Mouse (Mus musculus) limb, embryonic 12.5 days (tissue): ENCODE results near the gene Dab2ip. TPM values are rescaled to one million over a fixed set of nuclear protein-coding genes. Genes with fewer than 3 reads are reported as not detected.

Source experiments
- ATAC-seq: fragments of 200-750 bp; cut with Nextera tagmentation; 2 replicates; pipeline ENCODE4 v1.8.0; 2017; ENCODE audit warnings: low read depth, moderate TSS enrichment; ENCODE audit not compliant: insufficient number of reproducible peaks, insufficient read depth, low FRiP score, low TSS enrichment
- H3K27ac ChIP-seq: fragments of 300-500 bp; sonication (generic); 2 replicates; pipeline ENCODE4 v1.5.1; 2016; ENCODE audit warnings: mild to moderate bottlenecking, moderate library complexity
- H3K27me3 ChIP-seq: fragments of 300-500 bp; sonication (generic); 2 replicates; pipeline ENCODE4 v1.6.1; 2016; ENCODE audit warnings: mild to moderate bottlenecking, moderate library complexity
- H3K36me3 ChIP-seq: fragments of 300-500 bp; sonication (generic); 2 replicates; pipeline ENCODE4 v1.6.1; 2016; ENCODE audit warnings: mild to moderate bottlenecking, moderate library complexity
- H3K4me1 ChIP-seq: fragments of 300-500 bp; sonication (generic); replicated peaks from 2 replicates; pipeline ENCODE4 v1.6.1; 2016
- H3K4me2 ChIP-seq: fragments of 300-500 bp; sonication (generic); 2 replicates; pipeline ENCODE4 v1.6.1; 2016; ENCODE audit warnings: mild to moderate bottlenecking, moderate library complexity
- H3K4me3 ChIP-seq: fragments of 300-500 bp; sonication (generic); replicated peaks from 2 replicates; pipeline ENCODE4 v1.5.1; 2016; ENCODE audit warnings: mild to moderate bottlenecking
- H3K9ac ChIP-seq: fragments of 300-500 bp; sonication (generic); replicated peaks from 2 replicates; pipeline ENCODE4 v1.6.1; 2016; ENCODE audit warnings: mild to moderate bottlenecking, moderate library complexity
- H3K9me3 ChIP-seq: fragments of 300-500 bp; sonication (generic); 2 replicates; pipeline ENCODE4 v1.6.1; 2016; ENCODE audit warnings: mild to moderate bottlenecking, moderate library complexity
- WGBS: fragments of 180-500 bp; shearing (Covaris S2); methylation state at CpG from one replicate; pipeline ENCODE4 v1.1.7; 2016; 5-methylcytosine and 5-hydroxymethylcytosine counted together
- polyA plus RNA-seq: library from polyadenylated mRNA; unstranded; fragments of >200 nt; fragmentation: Nextera tagmentation; extraction: Ambion mirVana; gene quantifications from 2 replicates; pipeline ENCODE4 v1.2.1, GENCODE M21; 2016

Dab2ip gene
- polyA plus RNA-seq, 1 experiment from 2014 or later: 72.3 TPM

DNA sequence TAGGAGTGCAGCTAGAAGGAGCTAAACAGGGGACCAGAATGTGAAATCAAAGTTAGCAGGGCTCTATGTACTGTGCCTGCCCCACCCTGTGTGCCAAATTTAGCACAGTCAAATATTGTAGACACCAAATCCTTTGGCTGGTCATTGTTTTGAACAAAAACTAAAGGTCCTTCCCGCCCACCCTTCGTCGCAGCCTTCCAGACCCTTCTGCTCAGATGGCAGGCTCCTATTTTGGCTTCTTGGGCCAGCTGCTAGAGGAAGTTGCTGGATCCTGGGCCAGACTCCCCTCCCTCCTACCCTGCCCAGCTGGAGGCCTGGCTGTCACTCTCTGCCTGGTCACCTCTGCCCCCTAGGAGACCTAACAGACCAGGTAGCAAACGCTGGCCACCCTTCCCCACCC lies 38.7 kb downstream of the Dab2ip start:
- 78% methylated on average over 4 of the region's 4 CpGs for WGBS
- no peak overlapping the region for H3K27ac ChIP-seq
- no peaks in the 10 kb centered on the region for H3K9me3 ChIP-seq

DNA sequence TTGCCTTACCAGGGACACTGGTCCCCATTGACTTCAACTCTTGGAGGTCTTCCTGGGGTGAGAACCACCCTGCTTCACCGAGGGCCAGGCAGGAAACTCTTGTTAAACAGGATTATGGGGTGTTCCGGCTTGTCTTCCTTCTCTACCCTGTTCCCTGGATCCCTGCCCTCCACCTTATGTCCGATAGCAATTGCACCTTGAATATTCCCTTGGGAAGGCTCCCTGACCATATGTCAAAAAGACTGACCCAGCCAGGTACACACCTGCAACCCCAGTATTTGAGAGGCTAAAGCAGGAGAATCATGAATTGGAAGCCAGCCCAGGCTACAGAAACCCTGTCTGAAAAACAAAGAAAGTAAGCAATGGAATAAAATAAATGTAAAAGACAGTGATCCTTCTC lies 40.8 kb downstream of the Dab2ip start:
- no peaks in the 10 kb centered on the region for H3K36me3 ChIP-seq
- no peak overlapping the region for H3K27ac ChIP-seq
- H3K9me3 ChIP-seq: no peaks in the 10 kb centered on the region
- no peaks in the 10 kb centered on the region for H3K27me3 ChIP-seq
- no peak overlapping the region for H3K4me2 ChIP-seq
- no peak overlapping the region for H3K4me3 ChIP-seq
- whole genome bisulfite sequencing: 52% methylated on average over 3 of the region's 3 CpGs
- no peak for ATAC-seq
- peaks cover 41% of the 10 kb centered on the region for H3K4me1 ChIP-seq
- H3K9ac ChIP-seq: no peak overlapping the region

More for the DNA sequence above, 38.7 kb downstream of the Dab2ip start:
- Histone ChIP-seq H3K27me3 (no peaks in the 10 kb centered on the region), H3K9ac (no peak overlapping the region), H3K36me3 (no peaks in the 10 kb centered on the region), H3K4me2 (no peak overlapping the region), H3K4me1 (peaks cover 35% of the 10 kb centered on the region), H3K4me3 (no peak overlapping the region)
- ATAC-seq: no peak

DNA sequence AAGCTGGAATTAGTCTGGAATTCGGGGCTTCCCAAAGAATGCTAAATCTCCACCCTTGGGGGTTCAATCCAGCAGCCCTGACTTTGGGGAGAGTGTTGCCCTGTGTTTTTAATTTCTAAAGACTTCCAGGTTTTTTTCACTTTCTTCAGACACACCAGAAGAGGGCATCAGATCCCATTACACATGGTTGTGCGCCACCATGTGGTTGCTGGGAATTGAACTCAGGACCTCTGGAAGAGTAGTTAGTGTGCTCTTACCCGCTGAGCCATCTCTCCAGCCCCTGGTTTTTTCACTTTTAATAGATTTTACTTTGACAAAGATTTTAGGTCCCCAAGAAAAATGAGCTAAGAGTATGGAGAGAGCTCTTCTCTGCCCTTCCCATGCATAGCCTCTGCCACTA lies 43.6 kb downstream of the Dab2ip start:
- H3K9ac ChIP-seq: no peak overlapping the region
- no peak overlapping the region for H3K27ac ChIP-seq
- H3K27me3 ChIP-seq: no peaks in the 10 kb centered on the region
- ATAC-seq: no peak
- no peak overlapping the region for H3K4me2 ChIP-seq
- 77% methylated on average over 3 of the region's 3 CpGs for WGBS
- H3K9me3 ChIP-seq: no peaks in the 10 kb centered on the region
- no peak overlapping the region for H3K4me3 ChIP-seq
- H3K36me3 ChIP-seq: no peaks in the 10 kb centered on the region
- peaks cover 45% of the 10 kb centered on the region for H3K4me1 ChIP-seq

DNA sequence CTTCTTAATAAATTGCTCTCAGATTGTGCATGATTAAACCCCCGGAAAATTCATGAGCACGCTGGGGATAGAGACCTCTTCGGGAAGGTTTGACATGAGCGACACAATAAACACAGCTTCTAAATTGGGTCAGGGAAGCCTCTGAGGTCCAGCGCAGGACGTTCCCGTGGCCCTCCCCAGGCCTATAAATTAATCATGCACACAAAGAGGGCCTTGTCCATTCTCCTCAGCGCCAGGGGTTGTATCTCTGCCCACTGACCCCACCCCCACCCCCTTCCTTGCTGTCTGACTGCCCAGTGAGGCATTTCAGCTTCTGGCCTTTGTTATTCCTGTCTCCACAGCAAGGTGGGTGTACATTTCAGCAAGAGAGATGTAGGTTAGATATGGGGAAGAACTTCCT lies 49.4 kb downstream of the Dab2ip start:
- H3K4me1 ChIP-seq: peaks cover 70% of the 10 kb centered on the region
- H3K9me3 ChIP-seq: no peaks in the 10 kb centered on the region
- ATAC-seq: no peak
- no peaks in the 10 kb centered on the region; the same call in 1 of the 2 replicates for H3K27me3 ChIP-seq
- WGBS: 44% methylated on average over 8 of the region's 8 CpGs
- H3K4me3 ChIP-seq: no peak overlapping the region
- H3K27ac ChIP-seq: no peak overlapping the region
- no peak overlapping the region for H3K9ac ChIP-seq
- no peaks in the 10 kb centered on the region for H3K36me3 ChIP-seq
- H3K4me2 ChIP-seq: no peak overlapping the region

DNA sequence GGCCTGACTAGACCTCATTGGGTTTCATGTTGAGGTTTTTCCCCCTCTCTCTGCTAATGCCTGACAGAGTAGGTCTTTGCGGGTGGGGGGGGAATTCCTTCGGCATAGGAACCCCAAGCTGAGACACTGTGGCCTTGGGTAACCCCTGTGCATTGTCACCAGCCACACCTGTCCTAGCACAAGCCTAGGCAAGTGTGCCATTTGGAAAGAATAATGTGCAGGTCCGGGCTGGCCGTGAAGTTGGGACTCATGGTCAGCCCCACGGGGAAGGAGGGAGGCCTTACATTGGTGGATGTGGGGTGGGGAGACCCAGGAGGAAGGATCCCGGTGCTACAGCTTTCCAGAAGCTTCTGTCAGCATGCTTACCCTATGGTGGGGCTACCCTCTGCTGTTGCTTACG lies 50.8 kb downstream of the Dab2ip start:
- Histone ChIP-seq H3K9ac (no peak overlapping the region), H3K4me3 (no peak overlapping the region), H3K27ac (no peak overlapping the region), H3K4me1 (peaks cover 75% of the 10 kb centered on the region), H3K9me3 (no peaks in the 10 kb centered on the region), H3K36me3 (no peaks in the 10 kb centered on the region), H3K27me3 (no peaks in the 10 kb centered on the region; the same call in 1 of the 2 replicates), H3K4me2 (no peak overlapping the region)
- no peak for ATAC-seq
- 87% methylated on average over 7 of the region's 7 CpGs for WGBS

DNA sequence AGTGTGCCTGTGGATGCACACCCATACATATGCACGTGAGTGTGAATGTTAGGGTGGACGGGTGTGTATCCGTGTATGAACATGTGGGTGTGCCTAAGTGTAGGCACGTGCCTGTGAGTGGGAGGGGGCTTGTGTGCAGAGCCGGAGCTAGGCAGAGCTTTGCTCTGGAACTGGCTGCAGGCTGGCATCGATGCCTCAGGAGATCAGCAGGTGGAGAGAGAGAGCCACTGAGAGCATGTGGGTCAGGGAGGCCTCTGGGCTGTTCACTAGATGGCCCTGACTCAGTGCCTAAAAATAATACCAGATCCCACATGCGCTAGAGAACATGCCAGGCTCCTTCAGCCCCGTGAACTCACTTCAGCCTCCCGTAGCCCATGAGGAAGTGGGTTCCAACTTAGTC lies 51.3 kb downstream of the Dab2ip start:
- Histone ChIP-seq H3K27ac (0 out of 2 replicates have a peak overlapping the region, but pooled peaks have one; percentile 14), H3K4me1 (peaks cover 75% of the 10 kb centered on the region), H3K4me3 (no peak overlapping the region), H3K9me3 (no peaks in the 10 kb centered on the region), H3K27me3 (no peaks in the 10 kb centered on the region; the same call in 1 of the 2 replicates), H3K9ac (0 out of 2 replicates have a peak overlapping the region, but pooled peaks have one; percentile 4), H3K4me2 (no peak overlapping the region), H3K36me3 (no peaks in the 10 kb centered on the region)
- 74% methylated on average over 9 of the region's 9 CpGs for WGBS
- no peak for ATAC-seq

DNA sequence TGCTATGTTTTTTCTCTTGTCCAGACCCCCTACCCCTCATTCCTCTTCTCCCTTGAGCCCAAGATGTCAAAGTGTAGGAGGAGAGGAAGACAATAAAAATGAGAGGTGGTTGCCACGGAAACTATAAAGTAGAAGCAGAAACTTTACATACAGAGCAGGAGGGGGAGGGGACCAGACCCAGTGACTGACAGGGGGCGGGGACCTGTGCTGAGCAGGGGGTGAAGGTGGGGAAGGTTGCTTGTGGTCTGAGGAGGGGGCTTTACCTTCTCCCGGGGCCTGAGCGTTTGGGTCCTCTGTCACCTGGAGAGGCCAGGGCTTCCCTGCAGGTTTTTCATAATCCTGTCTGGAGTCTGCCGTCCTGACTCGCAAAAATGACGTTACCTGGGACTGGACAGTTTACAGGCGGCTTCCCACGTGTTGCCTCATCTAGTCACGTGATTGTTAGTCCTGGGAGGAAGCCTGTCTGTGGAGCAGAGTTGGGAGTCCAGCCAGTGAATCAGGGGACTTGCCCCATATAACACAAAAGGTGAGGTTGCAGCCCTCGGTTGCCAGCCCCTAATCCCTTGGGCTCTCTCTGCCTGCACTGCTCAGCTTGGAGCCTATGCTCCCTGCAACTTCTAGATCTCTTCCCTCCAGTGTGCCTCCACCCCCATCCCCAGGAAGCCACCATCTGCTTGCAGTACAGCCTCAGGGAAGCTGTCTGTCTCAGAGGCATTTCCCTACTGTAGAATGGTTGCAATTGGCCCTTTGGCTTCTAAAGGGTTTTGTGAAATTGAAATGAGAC lies 52.3 kb downstream of the Dab2ip start:
- peak overlapping the region; percentile 54; the same call in 1 of the 2 replicates for H3K27ac ChIP-seq

DNA sequence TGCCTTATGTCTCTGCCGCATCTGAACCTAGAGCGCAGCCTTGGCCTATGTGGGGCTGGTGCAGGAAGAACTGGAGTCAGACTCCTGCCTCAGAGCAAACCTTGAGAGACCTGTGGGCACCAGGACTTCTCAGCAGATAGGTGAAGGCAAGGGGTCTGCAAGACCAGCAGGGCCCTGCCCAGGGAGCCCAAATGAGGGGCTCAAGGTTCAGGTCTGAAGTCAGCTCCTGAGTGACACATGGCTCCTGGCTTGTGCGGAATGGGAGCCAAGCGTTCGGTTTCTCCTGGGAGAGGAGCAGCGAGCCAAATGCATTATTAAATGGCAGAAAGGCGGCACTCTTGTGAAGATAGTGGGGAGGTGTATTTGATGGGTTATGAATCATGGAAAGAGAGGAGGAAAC lies 52.9 kb downstream of the Dab2ip start:
- no peak overlapping the region for H3K9ac ChIP-seq
- H3K36me3 ChIP-seq: no peaks in the 10 kb centered on the region
- no peaks in the 10 kb centered on the region; the same call in 1 of the 2 replicates for H3K27me3 ChIP-seq
- H3K4me3 ChIP-seq: no peak overlapping the region
- H3K4me2 ChIP-seq: peak overlapping the region; percentile 61
- H3K9me3 ChIP-seq: no peaks in the 10 kb centered on the region
- ATAC-seq: no peak
- H3K27ac ChIP-seq: peak overlapping the region; percentile 54; the same call in 1 of the 2 replicates
- WGBS: 82% methylated on average over 7 of the region's 7 CpGs
- H3K4me1 ChIP-seq: peaks cover 86% of the 10 kb centered on the region

More for the DNA sequence above, 52.3 kb downstream of the Dab2ip start:
- Histone ChIP-seq H3K27me3 (no peaks in the 10 kb centered on the region; the same call in 1 of the 2 replicates), H3K4me2 (peak overlapping the region; percentile 61), H3K4me3 (peak overlapping the region; percentile 26), H3K9ac (peak overlapping the region; percentile 42; the same call in 1 of the 2 replicates), H3K9me3 (no peaks in the 10 kb centered on the region), H3K36me3 (no peaks in the 10 kb centered on the region), H3K4me1 (peaks cover 83% of the 10 kb centered on the region)
- 6% methylated on average over 11 of the region's 11 CpGs for WGBS
- no peak for ATAC-seq

DNA sequence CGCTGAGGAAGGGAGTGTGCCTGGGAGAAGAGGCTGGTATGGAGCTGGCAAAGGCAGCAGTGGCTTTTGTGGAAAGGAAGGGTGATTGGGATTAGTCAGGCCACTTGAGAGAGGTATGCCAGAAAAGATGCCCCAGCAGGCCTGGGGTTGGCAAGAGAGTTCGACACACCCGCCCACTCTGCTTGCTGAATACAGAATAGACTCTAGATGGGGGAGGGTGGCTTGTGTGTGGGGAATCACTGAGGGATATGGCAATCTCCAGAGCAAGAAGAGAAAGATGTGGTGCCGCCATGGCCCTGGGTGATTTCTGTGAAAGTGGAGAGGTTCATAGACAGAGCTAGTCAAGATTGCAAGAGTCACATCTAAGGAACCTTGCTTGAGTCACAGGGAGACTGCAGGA lies 53.6 kb downstream of the Dab2ip start:
- no peak for ATAC-seq
- 94% methylated on average over 4 of the region's 4 CpGs for WGBS
- Histone ChIP-seq H3K9ac (no peak overlapping the region), H3K36me3 (no peaks in the 10 kb centered on the region), H3K4me1 (peaks cover 84% of the 10 kb centered on the region), H3K4me3 (no peak overlapping the region), H3K9me3 (no peaks in the 10 kb centered on the region), H3K27ac (no peak overlapping the region), H3K27me3 (no peaks in the 10 kb centered on the region; the same call in 1 of the 2 replicates), H3K4me2 (no peak overlapping the region)

DNA sequence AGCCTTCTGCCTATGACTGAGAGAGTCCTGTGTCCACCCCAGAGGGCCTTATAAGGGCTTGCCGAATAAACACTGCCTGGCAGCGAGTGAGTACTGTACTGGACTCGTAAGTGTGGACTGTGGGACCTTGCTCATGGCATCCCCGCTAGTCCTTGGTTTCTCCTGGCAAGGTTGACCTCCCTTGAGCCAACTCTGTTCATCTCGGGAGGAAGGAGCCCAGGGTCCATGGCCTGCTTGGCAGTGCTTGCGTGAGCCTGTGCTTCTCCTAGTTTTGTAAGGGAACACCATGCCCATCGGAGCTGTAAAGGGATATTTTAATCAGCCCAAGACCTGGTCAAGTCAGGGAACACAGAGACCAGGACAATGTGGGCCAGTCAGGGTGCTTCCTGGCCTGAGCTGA lies 54.2 kb downstream of the Dab2ip start:
- H3K9me3 ChIP-seq: no peaks in the 10 kb centered on the region
- peaks cover 85% of the 10 kb centered on the region for H3K4me1 ChIP-seq
- no peak for ATAC-seq
- no peaks in the 10 kb centered on the region for H3K36me3 ChIP-seq
- H3K9ac ChIP-seq: no peak overlapping the region
- no peak overlapping the region for H3K4me2 ChIP-seq
- no peak overlapping the region for H3K4me3 ChIP-seq
- H3K27ac ChIP-seq: no peak overlapping the region
- H3K27me3 ChIP-seq: no peaks in the 10 kb centered on the region; the same call in 1 of the 2 replicates
- WGBS: 88% methylated on average over 7 of the region's 7 CpGs

DNA sequence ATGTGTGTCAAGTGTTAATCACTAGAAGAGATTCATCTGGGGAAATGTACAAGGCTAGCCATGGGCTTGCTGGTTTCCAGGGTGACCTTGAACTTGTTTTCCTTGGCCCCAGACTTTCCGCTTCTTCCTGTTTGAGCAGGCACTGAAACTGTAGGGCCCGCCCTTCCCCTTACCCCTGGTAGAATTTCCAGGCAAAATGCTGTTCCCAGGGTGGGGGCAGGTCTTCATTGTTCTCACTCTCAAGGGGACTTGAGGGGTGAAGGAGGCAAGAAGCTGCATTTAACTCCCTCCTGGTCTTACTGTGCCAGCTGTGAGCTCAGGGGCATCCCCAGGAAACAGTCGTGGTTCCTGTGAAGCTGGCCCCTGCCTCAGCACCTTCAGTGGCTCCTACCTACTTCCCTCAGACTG lies 55.9 kb downstream of the Dab2ip start:
- no peak overlapping the region for H3K4me2 ChIP-seq
- no peak for ATAC-seq
- H3K9ac ChIP-seq: no peak overlapping the region
- H3K4me3 ChIP-seq: no peak overlapping the region
- no peaks in the 10 kb centered on the region for H3K36me3 ChIP-seq
- WGBS: 48% methylated on average over 3 of the region's 3 CpGs
- H3K27me3 ChIP-seq: no peaks in the 10 kb centered on the region
- peak overlapping the region; percentile 76 for H3K27ac ChIP-seq
- peaks cover 84% of the 10 kb centered on the region for H3K4me1 ChIP-seq
- no peaks in the 10 kb centered on the region for H3K9me3 ChIP-seq
